Mouse (Mus musculus) MEL (cell line): Measurements from ENCODE around the gene Cacng4.

ENCODE experiments used
- CTCF ChIP-seq, 3 experiments: IDR thresholded peaks in 2 of 3; conservative IDR thresholded peaks in 1 of 3; 2 replicates each; pipeline ENCODE4 v1.5.1; 2011 to 2012; ENCODE audit warnings: low read length in 3 of 3, low read depth in 2 of 3, mild to moderate bottlenecking in 2 of 3, improper control_type of control experiment in 1 of 3, inconsistent platforms in 1 of 3, mixed read lengths in 1 of 3, moderate library complexity in 1 of 3; ENCODE audit not compliant: control insufficient read depth in 1 of 3, insufficient read depth in 1 of 3, poor library complexity in 1 of 3, severe bottlenecking in 1 of 3
- GABPA ChIP-seq: IDR thresholded peaks from 2 replicates; pipeline ENCODE4 v1.6.1; 2012; ENCODE audit warnings: low read depth, mild to moderate bottlenecking, inconsistent platforms, low read length, improper control_type of control experiment, moderate library complexity
- JUND ChIP-seq: IDR thresholded peaks from 2 replicates; pipeline ENCODE4 v1.6.1; 2011; ENCODE audit warnings: low read depth, mild to moderate bottlenecking, improper control_type of control experiment, low read length
- MXI1 ChIP-seq: IDR thresholded peaks from 2 replicates; pipeline ENCODE4 v1.6.1; 2011; ENCODE audit warnings: mild to moderate bottlenecking, low read depth, low read length, improper control_type of control experiment
- NELFE ChIP-seq: IDR thresholded peaks from 2 replicates; pipeline ENCODE4 v1.6.1; 2011; ENCODE audit warnings: low read depth, low read length, improper control_type of control experiment
- POLR2A ChIP-seq, 2 experiments: IDR thresholded peaks; 2 replicates each; pipeline ENCODE4 v1.6.1; 2011 to 2012; ENCODE audit warnings: low read length in 2 of 2, mild to moderate bottlenecking in 2 of 2, control low read depth in 1 of 2, improper control_type of control experiment in 1 of 2, low read depth in 1 of 2, moderate library complexity in 1 of 2; ENCODE audit not compliant: control insufficient read depth in 1 of 2, insufficient read depth in 1 of 2, poor library complexity in 1 of 2
- ZNF384 ChIP-seq: IDR thresholded peaks from 2 replicates; pipeline ENCODE4 v1.6.1; 2012; ENCODE audit warnings: low read depth, mild to moderate bottlenecking, inconsistent platforms, low read length, improper control_type of control experiment

DNA sequence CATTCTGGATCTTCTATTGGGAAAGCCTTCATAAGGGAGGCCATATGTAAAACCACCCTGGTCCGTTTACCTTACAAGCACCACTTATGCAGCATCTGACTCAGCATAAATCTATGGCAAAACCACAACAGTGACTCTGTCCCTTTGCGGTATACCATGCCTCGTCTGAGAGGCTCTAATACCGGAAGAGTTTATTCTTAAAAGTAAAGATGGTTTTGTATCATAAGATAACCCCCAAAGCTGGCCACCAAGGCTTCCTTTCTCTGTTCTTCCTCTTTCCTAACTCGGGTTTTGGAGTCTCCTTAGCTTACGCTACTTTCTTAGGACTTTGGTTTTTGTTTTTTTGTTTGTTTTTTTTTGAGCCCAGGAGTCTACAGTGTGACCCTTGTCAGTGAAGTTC lies 101.0 kb downstream of the Cacng4 start:
- TF ChIP-seq ZNF384: peak; percentile 65
- no peak for TF ChIP-seq POLR2A (IDR thresholded peaks at IDR 0.05; ENCODE audit: control insufficient read depth in 1 of 2, insufficient read depth in 1 of 2, low read depth in 1 of 2, low read length in 2 of 2, poor library complexity in 1 of 2)
- TF ChIP-seq CTCF (IDR thresholded peaks at IDR 0.05 in 2 of 3, conservative IDR thresholded peaks at IDR 0.05 in 1 of 3; ENCODE audit: control insufficient read depth in 1 of 3, insufficient read depth in 1 of 3, low read depth in 2 of 3, low read length in 3 of 3, poor library complexity in 1 of 3, severe bottlenecking in 1 of 3): no peak
- peak; percentile 95 for TF ChIP-seq GABPA
- TF ChIP-seq MXI1: peak; percentile 83
- TF ChIP-seq JUND: peak; percentile 71; the same call in 1 of the 2 replicates
- TF ChIP-seq NELFE: no peak
